Mouse (Mus musculus) forebrain, embryonic 14.5 days (tissue): Measurements from ENCODE around the gene Mccc2. TPM values are rescaled to one million over a fixed set of nuclear protein-coding genes. Genes with fewer than 3 reads are reported as not detected.
A peak's percentile ranks its signal among the peaks of the same experiment; 100 is the strongest.

Experiments
- ATAC-seq: fragments of 200-750 bp; cut with Nextera tagmentation; 2 replicates; pipeline ENCODE4 v1.8.0; 2017; ENCODE audit warnings: mild to moderate bottlenecking, moderate library complexity
- DNase-seq: peaks from one replicate; pipeline ENCODE4 v3.0.0-alpha.2; 2015; ENCODE audit warnings: low spot score
- H3K27ac ChIP-seq: fragments of 300-500 bp; sonication (generic); 2 replicates; pipeline ENCODE4 v1.5.1; 2014; ENCODE audit warnings: low read depth, mild to moderate bottlenecking, control low read depth, low read length, moderate library complexity
- H3K27me3 ChIP-seq: fragments of 300-500 bp; sonication (generic); replicated peaks from 2 replicates; pipeline ENCODE4 v1.6.1; 2014; ENCODE audit warnings: low read length, control low read depth, mixed read lengths; ENCODE audit not compliant: control insufficient read depth, insufficient read depth
- H3K36me3 ChIP-seq: fragments of 300-500 bp; sonication (generic); 2 replicates; pipeline ENCODE4 v1.6.1; 2014; ENCODE audit warnings: low read length, control low read depth; ENCODE audit not compliant: control insufficient read depth, insufficient read depth
- H3K4me1 ChIP-seq: fragments of 300-500 bp; sonication (generic); 2 replicates; pipeline ENCODE4 v1.6.1; 2014; ENCODE audit warnings: antibody characterized with exemption, low read length, control low read depth; ENCODE audit not compliant: control insufficient read depth, insufficient read depth
- H3K4me2 ChIP-seq: fragments of 300-500 bp; sonication (generic); 2 replicates; pipeline ENCODE4 v1.6.1; 2014; ENCODE audit warnings: mild to moderate bottlenecking, control low read depth, low read length
- H3K4me3 ChIP-seq: fragments of 300-500 bp; sonication (generic); 2 replicates; pipeline ENCODE4 v1.5.1; 2014; ENCODE audit warnings: low read depth, low read length, control low read depth
- H3K9ac ChIP-seq: fragments of 300-500 bp; sonication (generic); 2 replicates; pipeline ENCODE4 v1.6.1; 2014; ENCODE audit warnings: mild to moderate bottlenecking, low read length, control low read depth, moderate library complexity
- H3K9me3 ChIP-seq: fragments of 300-500 bp; sonication (generic); replicated peaks from 2 replicates; pipeline ENCODE4 v1.6.1; 2016; ENCODE audit warnings: low read length, control low read depth, mixed read lengths; ENCODE audit not compliant: control insufficient read depth
- WGBS: fragments of 180-500 bp; shearing (Covaris S2); extraction: QIAGEN DNeasy Blood & Tissue Kit; methylation state at CpG from one replicate; pipeline ENCODE4 v1.1.7; 2014; 5-methylcytosine and 5-hydroxymethylcytosine counted together
- polyA plus RNA-seq: library from polyadenylated mRNA; unstranded; fragments of >200 nt; fragmentation: Nextera tagmentation; extraction: Ambion mirVana; gene quantifications from 2 replicates; pipeline ENCODE4 v1.2.1, GENCODE M21; 2014

The Mccc2 gene
- polyA plus RNA-seq, 1 experiment from 2014 or later: 38.7 TPM

- Histone ChIP-seq H3K9me3 (peaks cover 6% of the 10 kb centered on the region; the same call in 1 of the 2 replicates), H3K4me2 (no peak overlapping the region), H3K4me1 (no peaks in the 10 kb centered on the region), H3K27ac (no peak overlapping the region), H3K27me3 (no peaks in the 10 kb centered on the region), H3K4me3 (no peak overlapping the region), H3K36me3 (peaks cover 28% of the 10 kb centered on the region), H3K9ac (no peak overlapping the region)
- no peak for ATAC-seq
- 93% methylated on average over 1 of the region's 1 CpGs for WGBS
- DNase-seq: no peak
Observed at GRCm38 (mm10) chr13:99955591-99955944, 59.9 kb downstream of the Mccc2 start.

- DNase-seq (no peak), ATAC-seq (no peak)
- 98% methylated on average over 5 of the region's 5 CpGs for WGBS
- no peaks in the 10 kb centered on the region for H3K4me1 ChIP-seq
- H3K27me3 ChIP-seq: no peaks in the 10 kb centered on the region
- peaks cover 6% of the 10 kb centered on the region; the same call in 1 of the 2 replicates for H3K9me3 ChIP-seq
- no peak overlapping the region for H3K27ac ChIP-seq
- peaks cover 28% of the 10 kb centered on the region for H3K36me3 ChIP-seq
- no peak overlapping the region for H3K9ac ChIP-seq
- no peak overlapping the region for H3K4me2 ChIP-seq
- no peak overlapping the region for H3K4me3 ChIP-seq
Observed at GRCm38 (mm10) chr13:99954902-99955590, 60.4 kb downstream of the Mccc2 start.

GRCm38 (mm10) chr13:99947417-99947816, 68.0 kb downstream of the Mccc2 start:
- ATAC-seq: no peak
- DNase-seq: no peak

GRCm38 (mm10) chr13:99943525-99943924, 71.9 kb downstream of the Mccc2 start:
- no peak for DNase-seq
- Histone ChIP-seq H3K4me1 (peaks cover 7% of the 10 kb centered on the region), H3K9me3 (no peaks in the 10 kb centered on the region), H3K27ac (no peak overlapping the region), H3K4me2 (no peak overlapping the region), H3K36me3 (peaks cover 6% of the 10 kb centered on the region; the same call in 1 of the 2 replicates), H3K4me3 (no peak overlapping the region), H3K9ac (no peak overlapping the region), H3K27me3 (no peaks in the 10 kb centered on the region)
- ATAC-seq: no peak
- WGBS: 94% methylated on average over 2 of the region's 2 CpGs

More at GRCm38 (mm10) chr13:99947417-99947816, 68.0 kb downstream of the Mccc2 start:
- H3K9ac ChIP-seq: no peak overlapping the region
- H3K27me3 ChIP-seq: no peaks in the 10 kb centered on the region
- 74% methylated on average over 4 of the region's 4 CpGs for WGBS
- no peak overlapping the region for H3K4me3 ChIP-seq
- no peak overlapping the region for H3K27ac ChIP-seq
- H3K9me3 ChIP-seq: no peaks in the 10 kb centered on the region
- no peaks in the 10 kb centered on the region for H3K4me1 ChIP-seq
- no peak overlapping the region for H3K4me2 ChIP-seq
- peaks cover 17% of the 10 kb centered on the region for H3K36me3 ChIP-seq

GRCm38 (mm10) chr13:99940601-99941000, 74.8 kb downstream of the Mccc2 start:
- peak; percentile 87 for DNase-seq
- Histone ChIP-seq H3K9ac (no peak overlapping the region), H3K9me3 (no peaks in the 10 kb centered on the region), H3K4me3 (no peak overlapping the region), H3K36me3 (no peaks in the 10 kb centered on the region), H3K4me1 (peaks cover 7% of the 10 kb centered on the region), H3K27ac (peak overlapping the region; percentile 48; the same call in 1 of the 2 replicates), H3K4me2 (no peak overlapping the region), H3K27me3 (no peaks in the 10 kb centered on the region)
- ATAC-seq: peak; percentile 84
- 4% methylated on average over 2 of the region's 2 CpGs for WGBS

GRCm38 (mm10) chr13:99939320-99939671, 76.1 kb downstream of the Mccc2 start:
- Histone ChIP-seq H3K9me3 (no peaks in the 10 kb centered on the region), H3K4me3 (no peak overlapping the region), H3K27me3 (no peaks in the 10 kb centered on the region), H3K9ac (no peak overlapping the region), H3K4me2 (no peak overlapping the region), H3K36me3 (no peaks in the 10 kb centered on the region), H3K4me1 (peaks cover 7% of the 10 kb centered on the region), H3K27ac (no peak overlapping the region; the same call in 1 of the 2 replicates)
- ATAC-seq (no peak), DNase-seq (no peak)
- 60% methylated on average over 8 of the region's 8 CpGs for WGBS

- WGBS: 76% methylated on average over 10 of the region's 10 CpGs
- H3K4me1 ChIP-seq: peaks cover 7% of the 10 kb centered on the region
- H3K9ac ChIP-seq: no peak overlapping the region
- H3K27me3 ChIP-seq: no peaks in the 10 kb centered on the region
- no peaks in the 10 kb centered on the region for H3K9me3 ChIP-seq
- peak; percentile 59 for DNase-seq
- no peaks in the 10 kb centered on the region for H3K36me3 ChIP-seq
- H3K4me3 ChIP-seq: no peak overlapping the region
- H3K4me2 ChIP-seq: no peak overlapping the region
- no peak for ATAC-seq
- H3K27ac ChIP-seq: peak overlapping the region; percentile 5; the same call in 1 of the 2 replicates
Observed at GRCm38 (mm10) chr13:99938606-99939319, 76.7 kb downstream of the Mccc2 start.

GRCm38 (mm10) chr13:99937741-99938140, 77.7 kb downstream of the Mccc2 start:
- WGBS: 7% methylated on average over 3 of the region's 3 CpGs
- peak; percentile 71 for ATAC-seq

GRCm38 (mm10) chr13:99932406-99932805, 83.0 kb downstream of the Mccc2 start:
- Histone ChIP-seq H3K4me3 (no peak overlapping the region), H3K36me3 (no peaks in the 10 kb centered on the region), H3K4me2 (no peak overlapping the region), H3K4me1 (no peaks in the 10 kb centered on the region), H3K9me3 (no peaks in the 10 kb centered on the region), H3K27me3 (no peaks in the 10 kb centered on the region), H3K27ac (no peak overlapping the region), H3K9ac (no peak overlapping the region)
- DNase-seq (no peak), ATAC-seq (no peak)
- WGBS: 86% methylated on average over 1 of the region's 1 CpGs

More at GRCm38 (mm10) chr13:99937741-99938140, 77.7 kb downstream of the Mccc2 start:
- Histone ChIP-seq H3K27me3 (no peaks in the 10 kb centered on the region), H3K9me3 (no peaks in the 10 kb centered on the region), H3K36me3 (no peaks in the 10 kb centered on the region), H3K4me2 (no peak overlapping the region), H3K4me3 (no peak overlapping the region), H3K4me1 (peaks cover 7% of the 10 kb centered on the region), H3K27ac (peak overlapping the region; percentile 58), H3K9ac (no peak overlapping the region)
- DNase-seq: peak; percentile 81
